Mouse (Mus musculus) G1E (cell line): ENCODE results near the gene Cdkn1b. TPM values are rescaled to one million over a fixed set of nuclear protein-coding genes. Genes with fewer than 3 reads are reported as not detected.

Experiments used
- ATAC-seq: 2 replicates; pipeline ENCODE4 v1.8.0; 2016; ENCODE audit warnings: mild to moderate bottlenecking; ENCODE audit not compliant: insufficient number of reproducible peaks, poor library complexity, low FRiP score, severe bottlenecking; ENCODE audit errors: extremely low read depth
- DNase-seq: peaks from one replicate; pipeline ENCODE4 v3.0.0; 2012; ENCODE audit warnings: low spot score
- H3K27me3 ChIP-seq: 2 replicates; pipeline ENCODE4 v1.6.1; 2012; ENCODE audit warnings: mild to moderate bottlenecking, low read length, inconsistent platforms; ENCODE audit not compliant: insufficient read depth
- H3K36me3 ChIP-seq: replicated peaks from 2 replicates; pipeline ENCODE3; 2012; ENCODE audit warnings: mild to moderate bottlenecking, inconsistent platforms
- H3K4me1 ChIP-seq: 2 replicates; pipeline ENCODE4 v1.6.1; 2012; ENCODE audit warnings: low read depth, low read length, inconsistent platforms, mixed read lengths; ENCODE audit not compliant: insufficient read depth
- H3K4me3 ChIP-seq: 2 replicates; pipeline ENCODE4 v1.5.1; 2012; ENCODE audit warnings: low read depth, mild to moderate bottlenecking, inconsistent platforms, low read length, moderate library complexity, mixed read lengths
- H3K9me3 ChIP-seq: replicated peaks from 2 replicates; pipeline ENCODE4 v1.6.1; 2012; ENCODE audit warnings: inconsistent platforms
- CTCF ChIP-seq: IDR thresholded peaks from 2 replicates; pipeline ENCODE4 v1.5.1; 2012; ENCODE audit warnings: low read depth, low read length, inconsistent platforms, mixed read lengths
- GATA1 ChIP-seq: IDR thresholded peaks from 2 replicates; pipeline ENCODE4 v1.6.1; 2012; ENCODE audit warnings: borderline replicate concordance, low read length, inconsistent platforms, mixed read lengths
- GATA2 ChIP-seq: IDR thresholded peaks from 2 replicates; pipeline ENCODE4 v1.6.1; 2012; ENCODE audit warnings: low read depth, low read length, inconsistent platforms, borderline replicate concordance
- POLR2AphosphoS5 ChIP-seq: IDR thresholded peaks from 2 replicates; pipeline ENCODE4 v1.6.1; 2012; ENCODE audit warnings: low read depth, low read length, inconsistent platforms; ENCODE audit not compliant: insufficient replicate concordance
- TAL1 ChIP-seq: conservative IDR thresholded peaks from 2 replicates; pipeline ENCODE4 v1.6.1; 2012; ENCODE audit warnings: low read depth, low read length, inconsistent platforms, mixed read lengths
- polyA plus RNA-seq: library from polyadenylated mRNA; stranded (reverse); fragments of >175 nt; gene quantifications from 2 replicates; pipeline ENCODE4 v1.2.3, GENCODE M21; 2012
- total RNA-seq, 2 experiments: library from RNA; stranded (forward) in 1 of 2; stranded (reverse) in 1 of 2; fragments of 200-1000 nt in 1 of 2; fragments of >200 nt in 1 of 2; fragmentation: Nextera tagmentation in 1 of 2; gene quantifications; 2 replicates each; pipeline ENCODE4 v1.2.3; 2014 to 2017

Cdkn1b gene
- total and polyA plus RNA-seq, 3 experiments: 34.8 to 88.8 (median 87.1) TPM

- Histone ChIP-seq H3K4me1 (peaks cover 53% of the 10 kb centered on the region), H3K4me3 (peak overlapping the region; percentile 85), H3K9me3 (no peaks in the 10 kb centered on the region), H3K36me3 (peaks cover 14% of the 10 kb centered on the region), H3K27me3 (no peaks in the 10 kb centered on the region)
- ATAC-seq (no peak), DNase-seq (no peak)
- TF ChIP-seq GATA2: no peak
- no peak for TF ChIP-seq POLR2AphosphoS5
- no peak for TF ChIP-seq GATA1
- no peak for TF ChIP-seq CTCF
- TF ChIP-seq TAL1: no peak
Observed at GRCm38 (mm10) chr6:134922511-134923195, 2.5 kb downstream of the Cdkn1b start.

- TF ChIP-seq CTCF: no peak
- no peak for TF ChIP-seq POLR2AphosphoS5
- TF ChIP-seq TAL1: no peak
- TF ChIP-seq GATA1: no peak
- no peak for TF ChIP-seq GATA2
- Histone ChIP-seq H3K4me1 (peaks cover 44% of the 10 kb centered on the region), H3K27me3 (no peaks in the 10 kb centered on the region), H3K4me3 (no peak overlapping the region; the same call in 1 of the 2 replicates), H3K36me3 (peaks cover 14% of the 10 kb centered on the region), H3K9me3 (no peaks in the 10 kb centered on the region)
- no peak for ATAC-seq
- DNase-seq: no peak
Observed at GRCm38 (mm10) chr6:134923670-134924069, 3.5 kb downstream of the Cdkn1b start.

DNA sequence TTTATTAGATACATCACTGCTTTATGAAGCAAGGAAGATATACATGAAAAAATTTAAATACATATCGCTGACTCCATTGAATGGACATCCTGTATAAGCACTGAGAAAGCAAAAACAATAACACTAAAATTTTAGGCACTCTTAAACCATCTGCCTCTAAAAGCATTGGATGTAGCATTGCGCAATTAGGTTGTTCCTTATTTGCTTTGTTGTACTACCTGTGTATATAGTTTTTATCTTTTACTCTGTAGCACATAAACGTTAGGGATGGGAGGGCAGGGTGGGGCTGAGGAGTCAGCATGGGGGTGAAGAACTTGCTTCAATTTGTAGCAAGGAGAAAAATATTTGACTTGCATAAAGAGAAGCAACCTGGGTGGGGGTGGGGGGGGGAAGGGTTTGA lies 4.1 kb downstream of the Cdkn1b start:
- TF ChIP-seq GATA2 (no peak), TAL1 (no peak), GATA1 (no peak), CTCF (no peak), POLR2AphosphoS5 (no peak)
- H3K36me3 ChIP-seq: peaks cover 14% of the 10 kb centered on the region
- peaks cover 38% of the 10 kb centered on the region for H3K4me1 ChIP-seq
- ATAC-seq (no peak), DNase-seq (no peak)
- H3K4me3 ChIP-seq: no peak overlapping the region
- no peaks in the 10 kb centered on the region for H3K9me3 ChIP-seq
- H3K27me3 ChIP-seq: no peaks in the 10 kb centered on the region

GRCm38 (mm10) chr6:134925673-134926337 lies 5.6 kb downstream of the Cdkn1b start:
- peaks cover 16% of the 10 kb centered on the region for H3K36me3 ChIP-seq
- TF ChIP-seq GATA2 (no peak), GATA1 (no peak), CTCF (no peak), POLR2AphosphoS5 (no peak), TAL1 (no peak)
- H3K9me3 ChIP-seq: no peaks in the 10 kb centered on the region
- H3K4me3 ChIP-seq: no peak overlapping the region; the same call in 1 of the 2 replicates
- H3K4me1 ChIP-seq: peaks cover 45% of the 10 kb centered on the region
- no peaks in the 10 kb centered on the region for H3K27me3 ChIP-seq
- ATAC-seq: no peak
- no peak for DNase-seq

DNA sequence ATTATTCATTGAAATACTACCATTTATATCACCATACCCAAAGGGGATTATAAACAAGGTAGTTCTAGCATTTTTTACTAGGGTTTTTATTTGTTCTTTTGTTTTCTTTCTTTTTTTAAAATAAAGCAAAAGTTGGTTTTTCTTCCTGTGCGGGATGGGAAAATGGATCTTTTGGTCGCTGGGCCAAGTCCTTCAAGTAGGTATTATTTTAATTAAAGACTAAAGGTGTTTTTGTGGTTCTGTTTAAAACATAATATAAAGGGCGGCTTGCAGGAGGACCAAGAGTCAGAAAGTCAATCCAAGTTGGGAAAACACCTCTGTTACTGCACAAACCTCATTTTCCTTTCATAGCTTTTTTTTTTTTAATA lies 6.1 kb downstream of the Cdkn1b start:
- no peaks in the 10 kb centered on the region for H3K9me3 ChIP-seq

GRCm38 (mm10) chr6:134926803-134927594 lies 6.8 kb downstream of the Cdkn1b start:
- Histone ChIP-seq H3K27me3 (no peaks in the 10 kb centered on the region), H3K9me3 (no peaks in the 10 kb centered on the region), H3K36me3 (peaks cover 18% of the 10 kb centered on the region), H3K4me1 (peaks cover 52% of the 10 kb centered on the region), H3K4me3 (peak overlapping the region; percentile 77)
- DNase-seq (no peak), ATAC-seq (no peak)
- no peak for TF ChIP-seq GATA2
- no peak for TF ChIP-seq GATA1
- no peak for TF ChIP-seq POLR2AphosphoS5
- no peak for TF ChIP-seq TAL1
- TF ChIP-seq CTCF: no peak

More for the DNA sequence above, 6.1 kb downstream of the Cdkn1b start:
- Histone ChIP-seq H3K36me3 (peaks cover 19% of the 10 kb centered on the region), H3K4me3 (peak overlapping the region; percentile 77), H3K27me3 (no peaks in the 10 kb centered on the region), H3K4me1 (peaks cover 50% of the 10 kb centered on the region)
- no peak for DNase-seq
- no peak for ATAC-seq
- TF ChIP-seq POLR2AphosphoS5: no peak
- no peak for TF ChIP-seq CTCF
- no peak for TF ChIP-seq GATA1
- TF ChIP-seq GATA2: no peak
- TF ChIP-seq TAL1: no peak
